Mouse (Mus musculus): ENCODE data around the gene Slc6a6.

Slc6a6 gene

GRCm38 (mm10) chr6:91767550-91767949 lies 83.7 kb downstream of the Slc6a6 start:
- in situ Hi-C loops (cut with MseI, MboI) = no loop called here

- in situ Hi-C loops (cut with MseI, MboI) = loop anchor here in 1 of 2 experiments (10.0 kb wide), 1 partner anchor 81 kb away; no protein-coding TSS in a partner anchor
Observed at GRCm38 (mm10) chr6:91773951-91774350, 90.1 kb downstream of the Slc6a6 start.

DNA sequence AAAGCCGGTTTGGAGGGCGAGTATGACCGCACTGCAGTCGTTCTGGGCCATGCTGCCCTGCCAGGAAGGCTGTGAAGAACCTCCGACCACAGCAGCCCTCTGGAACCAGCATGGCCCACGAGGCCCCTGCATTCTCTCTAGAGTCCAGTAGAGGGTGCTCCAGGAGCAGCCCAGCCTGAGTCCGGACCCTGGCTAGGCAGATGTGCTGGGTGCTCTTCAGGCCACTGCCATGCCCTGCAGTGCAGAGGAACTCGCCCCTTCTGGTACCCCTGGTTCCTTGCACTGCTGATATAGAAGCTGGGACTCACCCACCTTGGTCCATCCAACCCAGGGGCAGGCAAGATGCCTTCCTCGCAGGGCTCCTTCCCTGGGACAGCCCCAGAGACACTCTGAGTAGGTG lies 92.7 kb downstream of the Slc6a6 start:
- in situ Hi-C loops (cut with MseI, MboI) = loop anchor here in 1 of 2 experiments (10.0 to 25.0 kb wide), 2 partner anchors 78 to 286 kb away; no protein-coding TSS in a partner anchor

- in situ Hi-C loops (cut with MseI, MboI) = loop anchor here in 1 of 2 experiments (10.0 to 25.0 kb wide), 2 partner anchors 76 to 283 kb away; no protein-coding TSS in a partner anchor
Observed at GRCm38 (mm10) chr6:91779206-91779605, 95.4 kb downstream of the Slc6a6 start.

DNA sequence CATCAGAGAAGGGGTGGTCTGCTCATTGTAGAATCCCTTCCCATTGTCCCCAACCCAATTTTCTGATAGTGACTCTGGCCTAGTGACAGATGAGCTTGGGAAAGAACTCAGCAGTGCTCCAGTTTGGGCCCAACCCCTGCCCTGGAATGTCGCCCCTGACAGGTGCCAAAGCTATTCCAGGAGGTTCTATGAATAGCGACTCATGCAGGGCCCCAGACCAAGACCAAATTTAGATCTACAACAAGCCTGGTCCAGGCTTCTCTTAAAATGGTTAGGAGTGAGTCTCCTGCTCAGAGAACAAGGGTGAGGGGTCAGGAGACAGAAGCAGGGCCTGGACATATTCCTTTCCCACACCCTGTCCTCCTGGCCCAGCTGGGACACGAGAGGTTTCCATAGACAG lies 101.2 kb downstream of the Slc6a6 start:
- in situ Hi-C loops (cut with MseI, MboI) = loop anchor here (10.0 to 25.0 kb wide), 2 partner anchors 277 to 290 kb away; no protein-coding TSS in a partner anchor

DNA sequence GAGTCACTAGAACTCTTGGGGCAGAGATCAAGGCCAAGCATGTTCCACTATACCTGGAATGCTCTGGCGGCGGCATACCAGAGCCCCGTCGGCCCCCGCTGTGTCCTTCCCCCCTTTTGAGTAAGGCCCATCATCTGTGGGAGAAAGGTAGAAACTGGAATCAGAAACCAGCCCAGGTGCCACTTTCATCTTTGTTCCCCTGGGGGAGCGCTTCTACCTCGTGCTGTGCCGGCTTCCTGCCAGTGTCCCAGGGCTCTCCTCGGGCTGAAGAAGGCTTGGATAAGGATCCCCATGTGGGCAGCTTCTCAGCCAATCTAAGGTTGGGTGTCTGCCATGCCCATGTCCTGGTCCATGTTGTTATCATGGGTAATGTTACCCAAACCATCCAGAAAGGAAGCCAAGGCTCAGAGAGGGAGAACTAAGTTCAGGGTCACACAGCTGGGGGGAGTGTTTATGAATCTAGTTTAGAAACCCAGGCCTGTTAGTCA lies 104.5 kb downstream of the Slc6a6 start:
- in situ Hi-C loops (cut with MseI, MboI) = loop anchor here (10.0 to 25.0 kb wide), 2 partner anchors 274 to 286 kb away; no protein-coding TSS in a partner anchor

GRCm38 (mm10) chr6:91795640-91796039 lies 111.8 kb downstream of the Slc6a6 start:
- in situ Hi-C loops (cut with MseI, MboI) = loop anchor here in 1 of 2 experiments (25.0 kb wide), 1 partner anchor 267 kb away; no protein-coding TSS in a partner anchor

DNA sequence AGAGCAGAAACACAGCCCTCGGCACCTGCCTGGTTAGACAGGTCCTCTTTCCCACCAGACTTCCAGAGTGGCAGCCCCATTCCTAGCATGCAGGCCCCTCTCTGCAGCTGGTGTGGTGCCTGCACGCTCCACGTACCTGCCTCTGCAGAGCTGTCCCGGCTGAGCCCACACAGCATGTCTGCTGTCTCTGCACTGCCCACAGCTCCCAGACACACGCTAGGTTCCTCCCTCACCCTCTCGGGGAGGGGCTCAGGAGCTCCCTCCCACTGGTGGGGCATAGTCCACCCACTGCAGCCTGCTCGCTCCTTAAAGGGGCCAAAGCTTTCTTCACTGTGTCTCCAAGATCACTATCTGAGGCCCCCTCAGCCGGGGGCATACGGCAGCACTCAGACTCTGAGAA lies 112.2 kb downstream of the Slc6a6 start:
- in situ Hi-C loops (cut with MseI, MboI) = loop anchor here in 1 of 2 experiments (25.0 kb wide), 1 partner anchor 266 kb away; no protein-coding TSS in a partner anchor

DNA sequence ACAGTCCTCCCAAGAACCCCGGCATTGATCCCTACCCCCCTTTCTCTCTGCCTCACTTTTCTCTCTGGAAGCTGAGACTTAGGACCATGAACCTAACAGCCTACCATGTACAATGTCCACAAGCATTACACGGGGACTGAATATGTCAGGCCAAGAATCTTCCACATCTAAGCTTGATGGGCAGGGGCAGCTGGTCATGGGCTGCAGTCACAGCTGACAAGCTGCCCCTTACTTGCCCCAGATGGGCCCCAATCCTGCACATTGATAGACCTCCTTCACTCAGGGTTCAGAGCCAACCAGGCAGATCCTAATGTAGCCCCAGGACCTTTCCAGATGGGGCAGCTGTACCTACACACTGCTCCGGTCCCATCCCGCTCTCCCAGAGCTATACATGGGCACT lies 112.9 kb downstream of the Slc6a6 start:
- in situ Hi-C loops (cut with MseI, MboI) = loop anchor here in 1 of 2 experiments (25.0 kb wide), 1 partner anchor 266 kb away; no protein-coding TSS in a partner anchor

DNA sequence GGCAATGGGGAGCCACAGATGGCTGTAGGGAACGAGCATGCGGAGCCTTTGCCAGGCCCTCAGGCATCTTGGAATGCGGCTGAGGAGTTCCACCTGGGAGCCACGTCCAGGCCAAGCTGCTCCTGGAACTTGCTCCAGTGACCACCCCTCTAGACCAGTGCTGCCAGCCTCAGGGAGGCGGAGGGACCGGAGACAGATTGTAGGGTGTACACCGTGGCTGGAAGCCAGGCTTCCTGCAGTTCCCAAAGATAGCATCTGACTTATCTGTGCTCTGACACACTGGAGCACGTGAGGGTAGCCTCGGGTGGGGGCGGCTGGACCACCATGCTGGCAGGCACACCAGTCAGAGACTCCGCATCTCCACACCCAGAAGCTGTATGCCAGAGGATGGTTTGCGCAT lies 114.6 kb downstream of the Slc6a6 start:
- in situ Hi-C loops (cut with MseI, MboI) = loop anchor here in 1 of 2 experiments (25.0 kb wide), 1 partner anchor 264 kb away; no protein-coding TSS in a partner anchor

- in situ Hi-C loops (cut with MseI, MboI) = no loop called here
Observed at GRCm38 (mm10) chr6:91804177-91804576, 120.3 kb downstream of the Slc6a6 start.

DNA sequence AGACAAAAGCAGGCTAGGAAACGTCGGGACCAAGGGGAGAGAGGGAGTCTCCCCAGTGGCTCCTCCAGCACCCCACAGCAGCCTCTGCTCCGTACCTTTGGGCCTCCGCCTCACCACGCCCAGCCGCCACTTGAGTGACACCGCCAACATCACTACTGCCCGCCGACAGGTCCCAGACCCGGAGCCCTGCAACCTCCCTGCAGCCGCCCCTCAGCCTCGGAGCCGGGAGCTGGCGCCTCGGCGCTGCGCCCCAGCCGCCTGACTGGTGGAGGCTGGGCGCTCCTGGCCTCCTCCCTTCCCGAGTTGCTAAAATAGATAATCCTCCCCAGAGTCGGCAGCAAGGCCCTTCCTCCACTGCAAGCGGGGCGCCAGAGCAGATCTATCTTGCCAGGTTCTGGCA lies 123.3 kb downstream of the Slc6a6 start:
- in situ Hi-C loops (cut with MseI, MboI) = no loop called here

DNA sequence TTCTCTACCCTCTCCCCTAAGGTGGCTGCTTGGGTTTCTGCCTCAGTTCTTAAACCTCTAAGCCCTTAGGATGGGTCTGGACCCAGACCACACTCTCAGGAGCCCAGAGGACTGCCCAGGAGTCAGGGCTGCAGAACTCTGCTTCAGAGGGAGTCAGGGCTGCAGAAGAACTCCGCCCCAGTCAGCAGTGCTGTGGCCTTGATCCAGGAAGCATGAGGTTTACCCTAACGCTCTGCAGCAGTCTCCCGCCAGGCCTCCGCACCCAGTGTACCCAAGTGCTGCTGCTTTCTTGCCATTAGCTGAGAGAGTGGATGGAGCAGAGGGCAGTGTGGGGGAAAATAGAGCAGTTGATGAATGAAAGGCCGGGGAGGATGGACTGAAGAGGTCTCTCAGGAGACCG lies 124.2 kb downstream of the Slc6a6 start:
- in situ Hi-C loops (cut with MseI, MboI) = no loop called here
